Mouse (Mus musculus): ENCODE measurements at regions not wholly inside any gene's neighbourhood (a gene's known extent, or its start where the extent isn't known, plus 50 kb on each side); places are given as distances from the start of the nearest gene placed in this dataset.

GRCm38 (mm10) chr12:39831079-39831478 lies 206.7 kb downstream of the Arl4a start:
- no peak for TF ChIP-seq POLR2A (IDR thresholded peaks at IDR 0.05; ENCODE audit: control insufficient read depth, low read depth, low read length)
- no peak for TF ChIP-seq CTCF (IDR thresholded peaks at IDR 0.05; ENCODE audit: control insufficient read depth, insufficient read depth, insufficient replicate concordance, low read depth, low read length)
